Mouse (Mus musculus) cerebellum, adult 2 months (tissue): Measurements from ENCODE around the gene Ptgds. TPM values are rescaled to one million over a fixed set of nuclear protein-coding genes. Genes with fewer than 3 reads are reported as not detected.

Experiments
- DNase-seq, 2 experiments: peaks; one replicate each; pipeline ENCODE4 v3.0.0; 2021
- H3K27ac ChIP-seq: fragments of 200-500 bp; 2 replicates; pipeline ENCODE4 v1.5.1; 2012; ENCODE audit warnings: low read length, control low read depth, inconsistent platforms; ENCODE audit not compliant: insufficient read depth
- H3K27me3 ChIP-seq: fragments of 200-500 bp; 2 replicates; pipeline ENCODE4 v1.6.1; 2012; ENCODE audit warnings: inconsistent platforms, mild to moderate bottlenecking, low read length, moderate library complexity; ENCODE audit not compliant: control insufficient read depth, insufficient read depth
- H3K4me1 ChIP-seq: fragments of 200-500 bp; 2 replicates; pipeline ENCODE4 v1.6.1; 2011; ENCODE audit warnings: low read length; ENCODE audit not compliant: control insufficient read depth, insufficient read depth
- H3K4me3 ChIP-seq: fragments of 200-500 bp; replicated peaks from 2 replicates; pipeline ENCODE3; 2011; ENCODE audit warnings: mild to moderate bottlenecking, low read depth, low read length, control low read depth; ENCODE audit not compliant: insufficient read depth
- CTCF ChIP-seq: fragments of 200-500 bp; IDR thresholded peaks from 2 replicates; pipeline ENCODE4 v1.5.1; 2011; ENCODE audit warnings: low read depth, mild to moderate bottlenecking, control low read depth, low read length, moderate library complexity, borderline replicate concordance; ENCODE audit not compliant: insufficient read depth
- POLR2A ChIP-seq: fragments of 200-500 bp; IDR thresholded peaks from 2 replicates; pipeline ENCODE4 v1.6.1; 2011; ENCODE audit warnings: low read length, control low read depth, borderline replicate concordance; ENCODE audit not compliant: insufficient read depth
- WGBS: fragments of 180-500 bp; shearing (Covaris S2); methylation state at CpG from one replicate; pipeline ENCODE4 v1.1.7; 2018; 5-methylcytosine and 5-hydroxymethylcytosine counted together
- polyA plus RNA-seq: library from polyadenylated mRNA; depleted of rRNA; stranded (reverse); fragments of >200 nt; gene quantifications from 2 replicates; pipeline ENCODE4 v1.2.3, GENCODE M21; 2012

The Ptgds gene
- polyA plus RNA-seq, 1 experiment: 2,130 TPM

DNA sequence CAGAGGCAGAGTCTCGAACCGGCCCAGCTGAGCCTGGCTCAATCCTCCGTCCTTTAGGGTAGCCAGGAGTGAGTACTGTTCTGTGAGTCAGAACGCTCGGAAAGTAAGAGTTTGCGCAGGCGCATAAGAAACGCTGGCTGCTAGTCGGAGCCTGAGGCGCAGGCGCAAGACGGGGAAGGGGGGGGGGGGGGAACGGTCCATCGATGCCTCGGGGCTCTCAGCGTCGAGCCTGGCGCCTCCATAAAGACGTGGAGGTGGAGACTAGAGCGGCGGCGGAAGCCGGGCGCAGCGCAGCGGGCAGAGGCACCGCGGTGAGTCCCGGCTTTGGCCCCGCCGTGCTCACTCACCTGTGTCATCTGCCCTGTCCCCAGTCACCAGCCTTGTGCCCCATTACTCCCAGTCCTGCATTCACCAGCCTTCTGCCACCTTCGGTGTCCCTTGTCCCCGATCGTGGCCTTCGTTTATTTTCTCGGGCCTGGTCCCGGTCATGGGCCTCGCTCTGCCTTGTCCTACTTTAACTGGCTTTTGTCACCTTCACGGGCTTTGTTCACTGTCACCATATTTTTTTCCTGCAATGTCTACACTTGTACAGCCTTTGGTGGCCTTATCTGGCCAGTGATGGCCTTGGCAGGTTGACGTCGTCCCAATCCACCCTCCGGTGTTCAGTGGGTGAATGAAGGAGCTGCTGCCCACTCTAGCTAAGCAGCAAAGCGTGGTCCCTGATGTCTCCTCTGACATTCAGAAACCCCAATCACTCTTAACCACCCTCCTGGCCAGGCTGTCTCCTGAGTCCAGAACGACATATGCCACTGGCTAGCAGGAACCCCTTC is 30.9 kb upstream of the Ptgds start, which contains the start of gene Fbxw5:
TSS of gene Fbxw5 (plus strand) at position 175 of the 830 bp plus-strand sequence.
- H3K27me3 ChIP-seq: no peaks in the 10 kb centered on the region
- H3K27ac ChIP-seq: peak within 1 kb of the TSS; percentile 79
- peaks cover 22% of the 10 kb centered on the region for H3K4me1 ChIP-seq
- peak within 1 kb of the TSS; percentile 77 for H3K4me3 ChIP-seq
- TF ChIP-seq CTCF (no peak), POLR2A (peak; percentile 62)
- peak; percentile 89 to 91 for DNase-seq
- WGBS: under 1% methylated on average over 37 of the region's 44 CpGs

DNA sequence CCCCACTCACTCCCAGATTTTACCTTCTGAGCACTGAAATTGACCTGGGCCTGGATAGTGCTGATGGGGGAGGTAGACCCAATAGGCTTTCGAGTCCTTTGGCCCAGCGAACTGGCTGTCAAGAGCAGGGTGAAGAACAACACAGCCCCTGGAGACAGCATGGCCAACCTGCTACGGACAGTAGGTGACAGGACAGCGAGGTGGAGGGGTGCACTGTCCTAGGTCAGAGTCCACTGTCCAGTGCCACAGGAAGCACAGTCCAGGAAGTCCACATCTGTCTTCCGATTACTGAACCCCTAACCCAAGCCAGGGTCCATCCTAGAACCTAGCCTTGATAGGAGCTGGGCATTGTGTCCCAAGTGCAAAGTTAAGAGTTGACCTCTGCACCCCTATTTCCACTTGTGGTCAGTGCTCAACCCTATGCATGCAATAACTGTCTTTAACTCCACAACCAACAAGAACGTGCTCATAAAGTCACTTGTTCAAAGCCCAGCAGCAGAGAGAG is 30.3 kb upstream of the Ptgds start:
- Histone ChIP-seq H3K4me3 (peak overlapping the region; percentile 54), H3K27ac (peak overlapping the region; percentile 66), H3K4me1 (peaks cover 17% of the 10 kb centered on the region), H3K27me3 (no peaks in the 10 kb centered on the region)
- 76% methylated on average over 6 of the region's 6 CpGs for WGBS
- DNase-seq: no peak
- no peak for TF ChIP-seq POLR2A
- TF ChIP-seq CTCF: no peak

DNA sequence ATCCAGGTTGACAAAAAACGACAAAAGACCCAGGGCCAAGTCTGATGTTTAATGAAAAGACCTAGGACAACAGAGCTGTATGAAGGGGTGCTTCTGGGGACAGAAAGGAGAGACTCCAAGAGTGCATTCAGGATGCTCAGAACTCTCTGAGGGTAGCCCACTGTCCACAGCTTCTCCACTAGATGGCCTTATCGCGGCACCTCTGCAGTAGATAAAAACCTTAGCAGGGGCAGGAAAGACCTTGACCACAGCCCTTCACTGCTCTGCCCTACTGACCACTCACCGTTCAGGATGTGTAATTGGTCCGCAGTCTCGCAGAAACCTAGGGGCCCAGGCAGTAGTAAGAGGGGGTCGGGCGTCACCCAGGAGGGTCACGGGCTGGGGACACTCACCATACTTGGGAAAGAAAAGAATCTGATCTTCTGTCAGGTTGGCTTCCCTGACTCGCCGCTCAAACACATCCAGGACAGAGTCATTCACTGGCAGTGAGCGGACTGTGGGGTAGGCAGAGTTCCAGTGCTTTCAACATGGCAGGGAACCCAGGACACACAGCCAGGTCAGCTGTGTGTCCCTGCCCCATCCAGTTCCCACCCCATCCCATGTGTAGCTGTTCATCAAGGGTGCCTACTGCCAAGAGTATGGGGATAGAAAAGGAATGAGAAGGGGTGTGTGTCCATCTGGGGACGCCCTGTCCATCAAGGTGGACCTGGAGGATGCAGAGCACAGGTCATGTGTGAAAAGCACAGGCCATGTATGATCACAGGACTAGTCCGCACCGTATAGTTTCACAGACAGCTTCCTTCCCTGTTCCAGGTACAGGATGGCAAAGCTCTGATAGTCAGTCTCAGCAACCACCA is 29.0 kb upstream of the Ptgds start:
- Histone ChIP-seq H3K27ac (no peak overlapping the region), H3K27me3 (no peaks in the 10 kb centered on the region), H3K4me1 (peaks cover 20% of the 10 kb centered on the region), H3K4me3 (no peak overlapping the region)
- peak; percentile 19 for DNase-seq
- whole genome bisulfite sequencing: 74% methylated on average over 15 of the region's 15 CpGs
- TF ChIP-seq POLR2A (no peak), CTCF (no peak)

DNA sequence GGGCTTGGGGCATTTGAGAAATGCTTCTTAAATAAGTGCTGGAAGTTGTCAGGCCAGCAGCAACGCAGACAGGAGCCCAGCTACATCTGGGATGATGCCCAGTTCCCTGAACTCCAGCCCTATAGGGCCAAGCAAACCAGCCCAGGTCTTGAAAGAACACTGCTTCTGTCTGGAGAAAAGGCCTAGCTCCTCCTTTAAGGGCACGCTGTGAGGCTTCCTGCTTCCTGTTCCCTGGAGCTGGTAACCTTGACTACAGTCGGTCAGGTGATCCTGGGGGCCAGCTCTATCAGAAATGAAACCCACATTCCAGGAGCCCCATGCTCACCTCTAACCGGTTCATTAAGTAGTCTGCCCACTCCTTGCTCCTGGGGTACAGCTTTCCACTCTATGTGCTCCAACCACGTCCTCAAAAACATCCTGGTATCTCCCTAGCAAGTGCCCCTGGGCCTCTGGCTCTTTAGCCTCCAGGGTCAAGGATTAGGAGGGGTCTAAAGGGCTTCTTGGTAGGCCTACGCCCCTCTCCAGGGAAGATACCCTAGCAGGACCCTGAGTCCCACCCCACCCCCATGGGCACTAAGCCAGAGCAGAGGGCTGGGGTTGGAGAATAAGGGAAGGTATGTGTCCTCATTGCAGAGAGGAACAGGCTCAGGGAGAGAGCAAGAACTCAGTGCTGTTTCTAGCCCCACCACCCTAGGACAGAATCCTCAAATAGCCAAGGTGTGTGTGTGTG is 28.2 kb upstream of the Ptgds start:
- WGBS: 64% methylated on average over 6 of the region's 6 CpGs
- Histone ChIP-seq H3K27ac (no peak overlapping the region), H3K4me1 (peaks cover 29% of the 10 kb centered on the region), H3K27me3 (no peaks in the 10 kb centered on the region), H3K4me3 (no peak overlapping the region)
- peak in 1 of 2 experiments; percentile 20 for DNase-seq
- TF ChIP-seq POLR2A: no peak
- TF ChIP-seq CTCF: no peak

DNA sequence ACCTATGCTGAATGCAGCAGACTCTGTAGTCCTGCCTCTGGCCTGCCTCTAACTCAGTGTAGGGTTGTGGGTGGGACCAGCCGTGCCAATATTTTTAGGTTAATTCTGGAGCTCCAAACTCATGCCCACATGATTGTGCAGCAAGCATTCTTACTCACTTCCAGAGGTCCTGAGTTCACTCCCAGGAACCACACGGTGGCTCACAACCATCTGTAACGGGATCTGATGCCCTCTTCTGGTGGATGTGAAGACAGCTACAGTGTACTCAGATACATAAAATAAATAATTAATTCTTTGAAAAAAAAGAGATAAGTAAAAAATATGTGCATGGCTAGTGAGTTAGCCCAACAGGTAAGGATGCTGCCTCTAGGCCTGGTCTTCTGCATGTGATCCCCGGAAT is 26.6 kb upstream of the Ptgds start:
- 48% methylated on average over 4 of the region's 4 CpGs for WGBS
- DNase-seq: peak; percentile 63 to 75

DNA sequence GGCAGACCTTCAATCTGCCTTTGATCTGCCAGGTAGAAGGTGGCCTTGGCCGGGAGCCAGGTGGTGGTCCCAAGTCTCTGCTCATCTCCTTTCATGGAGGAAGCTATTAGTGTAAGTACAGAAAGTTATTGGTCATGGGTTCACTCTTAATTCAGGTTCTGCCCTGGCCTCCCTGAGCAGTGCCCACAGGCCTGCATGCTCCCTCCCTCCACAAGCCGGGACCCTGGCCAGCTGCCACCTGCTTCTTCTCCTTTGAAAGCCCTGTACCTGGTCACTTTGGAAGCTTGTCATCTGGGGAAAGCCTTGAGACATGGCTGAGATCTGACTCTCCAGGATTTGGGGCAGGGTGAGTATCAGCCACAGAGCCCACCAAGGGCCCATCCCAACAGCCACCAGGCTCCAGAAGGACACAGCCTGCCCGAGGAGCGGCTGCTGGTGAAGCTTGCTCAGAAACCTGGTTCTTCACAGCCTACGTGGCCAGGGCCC is 23.7 kb upstream of the Ptgds start, which contains the start of gene Lcn12:
TSS of gene Lcn12 (minus strand) at position 436 of the 486 bp plus-strand sequence.
- TF ChIP-seq CTCF (no peak), POLR2A (no peak)
- 0 out of 2 replicates have a peak within 1 kb of the TSS, but pooled peaks have one; percentile 4 for H3K27ac ChIP-seq
- no peaks in the 10 kb centered on the region for H3K27me3 ChIP-seq
- H3K4me3 ChIP-seq: no peak within 1 kb of the TSS
- WGBS: 32% methylated on average over 5 of the region's 5 CpGs
- DNase-seq: peak; percentile 81 to 82
- H3K4me1 ChIP-seq: peaks cover 34% of the 10 kb centered on the region

More for the DNA sequence above, 26.6 kb upstream of the Ptgds start:
- Histone ChIP-seq H3K4me1 (peaks cover 22% of the 10 kb centered on the region), H3K27ac (no peak overlapping the region), H3K27me3 (no peaks in the 10 kb centered on the region), H3K4me3 (no peak overlapping the region)
- TF ChIP-seq POLR2A (no peak), CTCF (peak; percentile 76)

DNA sequence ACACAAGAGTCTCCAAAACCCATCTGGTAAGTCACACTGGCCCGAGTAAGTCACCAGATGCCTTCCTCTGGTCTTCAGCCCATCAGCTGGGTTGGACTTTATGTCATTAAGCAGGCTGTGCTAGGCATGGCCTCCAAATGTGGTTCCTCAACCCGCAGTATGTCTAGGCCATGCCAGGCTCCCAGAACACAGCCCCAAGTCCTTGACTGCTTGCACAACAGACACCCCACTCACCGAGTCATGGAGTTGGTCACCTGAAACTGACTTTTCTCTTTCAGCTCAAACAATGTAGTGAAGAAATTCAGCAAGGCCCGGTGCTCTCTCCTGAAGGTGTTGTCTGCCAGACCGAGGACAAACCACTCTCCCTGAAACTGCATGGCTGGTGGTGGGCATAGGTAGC is 23.1 kb upstream of the Ptgds start:
- WGBS: 79% methylated on average over 5 of the region's 5 CpGs
- Histone ChIP-seq H3K27ac (0 out of 2 replicates have a peak overlapping the region, but pooled peaks have one; percentile 4), H3K4me1 (peaks cover 39% of the 10 kb centered on the region), H3K27me3 (no peaks in the 10 kb centered on the region), H3K4me3 (no peak overlapping the region)
- no peak for TF ChIP-seq POLR2A
- TF ChIP-seq CTCF: no peak
- DNase-seq: peak in 1 of 2 experiments; percentile 29
